Mouse (Mus musculus): ENCODE data around the gene Abcc8. TPM values are rescaled to one million over a fixed set of nuclear protein-coding genes. Genes with fewer than 3 reads are reported as not detected.
"Not testable (repeated sequence)": the region's sequence is repeated elsewhere in the genome, so short reads cannot be mapped to it uniquely, and the experiment has no call there.

The Abcc8 gene
- polyA plus RNA-seq, 1 experiment from 2014 or later = 1.8 TPM

DNA sequence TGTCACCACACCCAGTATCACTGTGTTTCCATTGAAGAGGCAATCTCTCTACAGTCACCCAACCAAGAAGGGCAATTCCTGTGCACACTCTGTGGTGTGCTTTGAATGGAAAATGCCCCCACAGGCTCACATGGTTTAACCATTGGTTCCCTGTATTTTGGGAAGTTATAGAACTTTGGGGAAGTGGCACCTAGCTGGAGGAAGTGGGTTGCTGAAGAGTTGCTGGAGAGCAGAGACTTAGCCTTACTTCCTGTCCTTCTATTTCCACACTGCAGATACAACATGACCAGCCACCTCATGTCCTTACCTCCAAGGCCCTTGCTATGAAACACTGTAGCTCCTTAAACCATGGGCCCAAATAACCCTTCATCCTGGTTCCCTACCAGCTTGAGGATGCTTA is 4.4 kb upstream of the Abcc8 start:
- Histone ChIP-seq H3K27ac (no peak overlapping the region), H3K9me3 (no peaks in the 10 kb centered on the region), H3K27me3 (ENCODE audit: insufficient read depth, poor library complexity, severe bottlenecking) (peaks cover 35% of the 10 kb centered on the region), H3K36me3 (no peaks in the 10 kb centered on the region), H3K4me3 (no peak overlapping the region), H3K4me1 (replicated peaks) (peaks cover 16% of the 10 kb centered on the region)
- DNase-seq (ENCODE audit: low spot score) = no peak

GRCm38 (mm10) chr7:46181590-46181989 is 1.8 kb upstream of the Abcc8 start:
- WGBS = 3% methylated on average over 3 of the region's 3 CpGs
- Histone ChIP-seq H3K9me3 (no peaks in the 10 kb centered on the region), H3K4me1 (replicated peaks) (peaks cover 12% of the 10 kb centered on the region), H3K27me3 (ENCODE audit: insufficient read depth, poor library complexity, severe bottlenecking) (peaks cover 62% of the 10 kb centered on the region), H3K4me3 (no peak overlapping the region), H3K36me3 (no peaks in the 10 kb centered on the region), H3K27ac (no peak overlapping the region)
- DNase-seq (ENCODE audit: low spot score) = peak; percentile 45

DNA sequence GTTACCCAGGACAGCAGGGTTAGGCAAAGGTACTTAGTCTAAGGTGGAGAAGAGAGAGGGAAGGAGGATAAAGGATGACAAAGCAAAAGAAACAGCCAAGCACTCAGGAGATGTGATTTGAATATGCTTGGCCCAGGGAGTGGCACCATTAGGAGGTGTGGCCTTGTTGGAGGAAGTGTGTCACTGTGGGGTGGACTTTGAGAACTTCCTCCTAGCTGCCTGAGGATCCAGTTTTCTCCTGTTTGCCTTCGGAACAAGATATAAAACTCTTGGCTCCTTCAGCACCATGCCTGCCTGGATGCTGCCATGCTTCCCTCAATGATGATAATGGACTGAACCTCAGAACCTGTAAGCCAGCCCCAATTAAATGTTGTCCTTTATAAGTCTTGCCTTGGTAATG is 10.9 kb downstream of the Abcc8 start:
- H3K27me3 ChIP-seq (ENCODE audit: insufficient read depth, poor library complexity, severe bottlenecking); H3K9me3 ChIP-seq; H3K27ac ChIP-seq; H3K4me1 ChIP-seq (replicated peaks); H3K4me3 ChIP-seq; H3K36me3 ChIP-seq; DNase-seq (ENCODE audit: low spot score): not testable (repeated sequence)
- 79% methylated on average over 1 of the region's 1 CpGs for WGBS

DNA sequence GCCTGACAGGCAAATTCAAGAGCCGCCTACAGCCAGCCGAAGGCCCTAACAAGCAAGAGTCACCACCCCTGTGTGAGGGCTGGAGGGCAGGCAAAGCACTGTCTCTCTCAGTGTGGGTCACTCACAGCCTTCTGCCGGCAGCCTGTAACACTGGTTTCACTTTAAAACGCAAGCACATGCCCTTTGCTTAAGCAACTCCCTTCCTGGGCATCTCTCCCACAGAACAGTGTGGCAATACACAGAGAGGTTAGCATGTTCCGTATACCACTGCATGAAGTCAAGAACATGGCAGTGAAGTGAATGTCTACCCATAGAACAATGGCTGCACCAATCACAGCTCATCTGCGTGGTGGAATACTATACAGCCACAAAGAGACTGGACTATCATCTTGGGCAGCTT is 11.4 kb downstream of the Abcc8 start:
- H3K4me1 ChIP-seq (replicated peaks) = no peaks in the 10 kb centered on the region
- no peak for DNase-seq (ENCODE audit: low spot score)
- no peak overlapping the region for H3K27ac ChIP-seq
- H3K36me3 ChIP-seq = no peaks in the 10 kb centered on the region
- no peaks in the 10 kb centered on the region for H3K9me3 ChIP-seq
- H3K27me3 ChIP-seq (ENCODE audit: insufficient read depth, poor library complexity, severe bottlenecking) = no peaks in the 10 kb centered on the region
- WGBS = 89% methylated on average over 6 of the region's 6 CpGs
- no peak overlapping the region for H3K4me3 ChIP-seq

DNA sequence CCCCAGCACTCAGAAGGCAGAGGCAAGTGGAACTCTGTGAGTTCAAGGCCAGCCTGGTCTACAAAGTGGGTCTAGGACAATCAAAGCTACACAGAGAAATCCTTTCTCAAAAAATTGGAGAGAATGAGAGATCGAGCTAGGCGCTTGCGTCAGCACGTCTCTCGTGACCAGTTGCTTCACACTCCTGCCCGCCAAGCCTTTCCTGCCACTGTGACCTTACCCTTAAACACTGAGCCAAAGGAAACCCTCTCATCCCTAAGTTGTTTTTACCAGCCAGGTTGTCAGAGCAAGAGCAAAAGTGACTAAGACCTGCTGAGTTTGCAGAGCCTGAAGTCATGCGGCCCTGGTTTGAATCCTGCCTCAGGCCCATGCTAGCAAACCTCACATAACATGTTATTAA is 11.9 kb downstream of the Abcc8 start:
- no peak for DNase-seq (ENCODE audit: low spot score)
- no peak overlapping the region for H3K4me3 ChIP-seq
- H3K36me3 ChIP-seq = no peaks in the 10 kb centered on the region
- 95% methylated on average over 7 of the region's 7 CpGs for WGBS
- H3K9me3 ChIP-seq = no peaks in the 10 kb centered on the region
- no peaks in the 10 kb centered on the region for H3K4me1 ChIP-seq (replicated peaks)
- H3K27ac ChIP-seq = no peak overlapping the region
- no peaks in the 10 kb centered on the region for H3K27me3 ChIP-seq (ENCODE audit: insufficient read depth, poor library complexity, severe bottlenecking)

- Histone ChIP-seq H3K27ac (no peak overlapping the region), H3K4me1 (replicated peaks) (peaks cover 9% of the 10 kb centered on the region), H3K36me3 (no peaks in the 10 kb centered on the region), H3K27me3 (ENCODE audit: insufficient read depth, poor library complexity, severe bottlenecking) (no peaks in the 10 kb centered on the region), H3K9me3 (no peaks in the 10 kb centered on the region), H3K4me3 (no peak overlapping the region)
- 92% methylated on average over 11 of the region's 11 CpGs for WGBS
- DNase-seq (ENCODE audit: low spot score) = no peak
These were observed 14.0 kb downstream of the Abcc8 start for GRCm38 (mm10) chr7:46165876-46166275.

DNA sequence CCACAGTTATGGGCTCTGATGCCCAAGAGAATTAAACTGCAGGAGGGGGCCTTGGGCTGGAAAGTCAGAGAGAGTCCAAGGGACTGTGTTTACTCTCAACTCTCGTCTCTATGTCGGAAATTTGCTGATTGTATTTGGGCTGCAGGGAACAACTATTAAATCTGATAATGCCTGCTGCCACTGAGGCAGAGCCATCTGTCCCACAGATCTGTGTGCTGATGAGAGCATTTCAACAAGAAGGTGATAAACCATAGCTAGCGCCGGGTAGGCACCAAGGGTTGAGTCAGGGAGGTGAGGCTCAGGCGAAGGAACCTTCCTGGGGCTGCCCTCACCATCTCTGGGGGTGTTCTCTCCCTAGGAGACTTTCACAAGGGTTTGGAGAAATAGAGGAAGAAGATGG is 17.1 kb downstream of the Abcc8 start:
- 83% methylated on average over 5 of the region's 5 CpGs for whole genome bisulfite sequencing

DNA sequence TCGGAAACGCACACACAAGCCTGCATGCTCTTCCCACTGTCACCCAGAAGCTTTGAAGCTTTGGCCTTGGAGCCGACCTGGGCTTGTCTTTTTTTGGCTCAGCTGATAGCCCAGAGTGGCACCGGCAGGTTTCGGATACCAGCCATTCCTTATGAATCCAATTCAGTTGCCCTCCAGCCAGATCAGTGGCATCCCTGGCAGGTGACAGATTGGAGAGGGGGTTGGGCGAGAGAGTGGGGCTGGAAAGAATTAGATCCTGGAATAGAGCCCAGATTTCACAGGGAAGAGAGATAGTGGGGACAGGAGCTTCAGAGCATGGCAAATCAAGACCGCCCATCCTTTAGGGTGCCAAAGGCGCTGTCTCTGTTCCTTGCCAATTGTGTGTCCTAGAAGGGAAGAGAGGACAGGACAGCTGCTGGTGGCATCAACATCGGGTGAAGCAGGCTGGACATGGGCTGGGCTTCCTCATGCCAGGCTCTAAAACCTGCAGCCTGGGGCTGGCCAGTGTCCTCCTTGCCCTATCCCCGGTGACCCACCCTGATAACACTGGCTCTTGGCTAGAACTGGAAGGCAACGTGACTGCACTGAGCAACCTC is 17.6 kb downstream of the Abcc8 start:
- 75% methylated on average over 11 of the region's 11 CpGs for WGBS
- H3K36me3 ChIP-seq = no peaks in the 10 kb centered on the region
- no peak for DNase-seq (ENCODE audit: low spot score)
- no peak overlapping the region; the same call in 1 of the 2 replicates for H3K27ac ChIP-seq
- H3K4me1 ChIP-seq (replicated peaks) = peaks cover 9% of the 10 kb centered on the region
- H3K27me3 ChIP-seq (ENCODE audit: insufficient read depth, poor library complexity, severe bottlenecking) = no peaks in the 10 kb centered on the region
- no peak overlapping the region for H3K4me3 ChIP-seq
- no peaks in the 10 kb centered on the region for H3K9me3 ChIP-seq

More for the DNA sequence above, 17.1 kb downstream of the Abcc8 start:
- no peaks in the 10 kb centered on the region for H3K36me3 ChIP-seq
- no peaks in the 10 kb centered on the region for H3K9me3 ChIP-seq
- no peaks in the 10 kb centered on the region for H3K27me3 ChIP-seq (ENCODE audit: insufficient read depth, poor library complexity, severe bottlenecking)
- H3K4me1 ChIP-seq (replicated peaks) = peaks cover 9% of the 10 kb centered on the region
- H3K4me3 ChIP-seq = no peak overlapping the region
- no peak overlapping the region for H3K27ac ChIP-seq
- no peak for DNase-seq (ENCODE audit: low spot score)

DNA sequence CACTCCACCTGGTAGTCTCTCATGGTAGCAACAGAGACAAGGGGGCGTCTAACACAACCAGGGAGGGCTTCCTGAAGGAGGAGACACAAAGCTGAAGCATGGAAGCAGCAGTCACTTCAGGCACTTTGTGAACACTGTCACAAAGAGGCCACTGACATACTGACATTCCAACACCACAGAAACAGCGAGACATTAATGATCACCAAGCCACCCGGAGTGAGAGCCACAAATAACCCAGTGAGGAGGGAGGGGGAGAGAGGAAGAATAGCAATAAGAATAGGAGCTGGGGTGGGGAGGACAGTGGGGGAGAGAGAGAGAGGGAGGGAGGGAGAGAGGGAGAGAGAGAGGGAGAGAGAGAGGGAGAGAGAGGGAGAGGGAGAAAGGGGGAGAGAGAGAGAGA is 18.2 kb downstream of the Abcc8 start:
- 31% methylated on average over 3 of the region's 3 CpGs for WGBS
- H3K27me3 ChIP-seq (ENCODE audit: insufficient read depth, poor library complexity, severe bottlenecking) = no peaks in the 10 kb centered on the region
- peaks cover 9% of the 10 kb centered on the region for H3K4me1 ChIP-seq (replicated peaks)
- no peak overlapping the region for H3K27ac ChIP-seq
- no peak for DNase-seq (ENCODE audit: low spot score)
- no peak overlapping the region for H3K4me3 ChIP-seq
- H3K9me3 ChIP-seq = no peaks in the 10 kb centered on the region
- H3K36me3 ChIP-seq = no peaks in the 10 kb centered on the region

DNA sequence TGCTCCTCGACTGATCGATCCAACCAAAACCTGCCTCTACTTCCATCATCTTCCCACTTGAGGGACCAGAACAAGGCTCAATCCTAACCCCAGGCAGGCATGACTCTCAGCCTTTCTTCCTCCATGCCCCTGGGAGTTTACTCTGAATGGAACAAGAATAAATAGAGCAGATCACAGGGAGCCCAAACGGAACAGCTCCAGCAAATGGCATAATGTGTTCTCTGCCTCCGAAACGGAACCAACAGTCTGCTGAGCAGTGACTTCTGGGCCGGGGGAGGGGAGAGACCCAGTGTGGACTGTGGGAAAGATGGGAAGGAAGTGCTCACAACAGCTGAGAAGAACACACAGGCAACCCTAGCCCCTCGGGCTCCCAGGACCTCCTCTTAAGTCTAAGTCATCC is 22.1 kb downstream of the Abcc8 start:
- WGBS = 75% methylated on average over 7 of the region's 7 CpGs
- H3K4me3 ChIP-seq = no peak overlapping the region
- H3K4me1 ChIP-seq (replicated peaks) = peaks cover 20% of the 10 kb centered on the region
- no peaks in the 10 kb centered on the region for H3K9me3 ChIP-seq
- H3K27ac ChIP-seq = no peak overlapping the region
- H3K27me3 ChIP-seq (ENCODE audit: insufficient read depth, poor library complexity, severe bottlenecking) = peaks cover 6% of the 10 kb centered on the region
- no peak for DNase-seq (ENCODE audit: low spot score)
- no peaks in the 10 kb centered on the region for H3K36me3 ChIP-seq

DNA sequence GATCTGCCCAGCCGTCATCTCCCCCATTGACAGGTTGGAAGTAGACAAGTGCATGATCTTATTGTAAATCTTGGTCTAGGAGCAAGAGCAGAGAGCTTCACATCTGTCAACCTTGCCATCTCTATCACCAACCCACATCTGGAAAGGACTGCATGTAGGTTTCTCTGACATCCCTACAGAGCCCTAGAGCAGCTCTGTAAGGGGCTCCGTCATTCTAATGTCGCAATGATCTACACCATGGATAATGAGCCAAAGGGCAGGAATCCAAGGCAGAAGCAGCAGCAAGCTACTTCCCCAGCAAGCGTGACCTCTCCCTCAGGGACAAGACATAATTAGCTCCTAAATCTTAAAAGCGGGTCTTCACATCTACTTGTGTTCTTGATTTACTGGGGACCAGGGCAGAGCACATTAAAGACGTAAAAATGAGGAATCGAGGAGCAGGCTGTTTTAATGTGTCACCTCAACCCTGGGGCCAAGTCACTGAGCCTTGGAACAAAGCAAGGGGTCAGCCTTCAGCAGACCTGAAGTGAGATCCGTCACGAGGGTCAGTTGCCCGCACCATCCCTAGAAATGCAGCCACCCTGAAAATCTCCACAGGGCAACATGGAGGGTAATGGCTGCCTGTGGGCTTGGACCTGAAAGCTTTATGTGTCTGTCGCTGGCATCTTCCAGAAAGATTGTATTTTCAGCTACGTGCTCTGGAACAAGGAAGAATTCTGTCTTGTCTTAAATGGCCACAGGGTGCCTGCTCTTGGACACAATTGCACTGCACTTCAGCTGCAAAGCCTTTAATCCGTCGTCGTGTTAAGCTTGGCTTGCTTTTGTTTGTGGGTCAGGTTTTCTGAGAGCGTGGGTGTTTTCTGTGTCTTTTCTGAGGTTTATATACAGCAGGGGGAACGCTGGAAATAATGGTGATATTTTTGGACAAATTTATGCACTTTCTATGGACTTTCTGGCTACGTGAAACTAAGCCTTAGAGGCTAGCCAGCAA is 25.0 kb downstream of the Abcc8 start:
- H3K27me3 ChIP-seq (ENCODE audit: insufficient read depth, poor library complexity, severe bottlenecking) = peaks cover 6% of the 10 kb centered on the region
- no peak for DNase-seq (ENCODE audit: low spot score)
- no peaks in the 10 kb centered on the region for H3K36me3 ChIP-seq
- peak overlapping the region; percentile 23; the same call in 1 of the 2 replicates for H3K27ac ChIP-seq
- H3K4me1 ChIP-seq (replicated peaks) = peaks cover 11% of the 10 kb centered on the region
- WGBS = 51% methylated on average over 18 of the region's 18 CpGs
- H3K4me3 ChIP-seq = no peak overlapping the region
- H3K9me3 ChIP-seq = no peaks in the 10 kb centered on the region

DNA sequence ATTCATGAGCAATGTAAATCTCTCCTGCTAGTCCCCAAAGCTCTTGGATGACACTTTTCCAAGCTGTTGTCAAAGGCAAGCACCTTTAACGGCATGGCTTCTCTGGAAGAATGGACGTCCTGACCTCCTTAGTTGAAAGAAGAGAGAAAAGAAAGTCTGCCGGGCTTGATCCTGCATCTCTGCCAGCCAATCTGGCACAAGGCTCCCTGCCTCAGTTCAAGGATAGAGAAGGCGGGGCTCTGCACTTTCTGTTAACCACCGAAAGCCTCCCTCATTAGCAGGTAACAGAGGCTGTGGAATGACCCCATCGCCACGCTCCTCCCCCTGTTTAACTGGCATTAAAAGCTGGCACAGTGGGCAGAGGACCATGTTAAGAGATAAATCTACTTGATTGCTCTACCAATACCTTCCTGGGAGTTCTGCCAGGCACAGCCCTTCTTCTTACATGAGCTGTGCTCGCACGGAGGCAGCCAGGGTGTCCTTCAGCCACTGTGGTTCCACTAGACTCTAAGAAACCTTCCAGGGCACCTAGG is 26.9 kb downstream of the Abcc8 start:
- Histone ChIP-seq H3K4me1 (replicated peaks) (peaks cover 11% of the 10 kb centered on the region), H3K9me3 (no peaks in the 10 kb centered on the region), H3K27me3 (ENCODE audit: insufficient read depth, poor library complexity, severe bottlenecking) (peaks cover 6% of the 10 kb centered on the region), H3K27ac (no peak overlapping the region), H3K36me3 (no peaks in the 10 kb centered on the region), H3K4me3 (no peak overlapping the region)
- no peak for DNase-seq (ENCODE audit: low spot score)
- WGBS = 75% methylated on average over 9 of the region's 9 CpGs

DNA sequence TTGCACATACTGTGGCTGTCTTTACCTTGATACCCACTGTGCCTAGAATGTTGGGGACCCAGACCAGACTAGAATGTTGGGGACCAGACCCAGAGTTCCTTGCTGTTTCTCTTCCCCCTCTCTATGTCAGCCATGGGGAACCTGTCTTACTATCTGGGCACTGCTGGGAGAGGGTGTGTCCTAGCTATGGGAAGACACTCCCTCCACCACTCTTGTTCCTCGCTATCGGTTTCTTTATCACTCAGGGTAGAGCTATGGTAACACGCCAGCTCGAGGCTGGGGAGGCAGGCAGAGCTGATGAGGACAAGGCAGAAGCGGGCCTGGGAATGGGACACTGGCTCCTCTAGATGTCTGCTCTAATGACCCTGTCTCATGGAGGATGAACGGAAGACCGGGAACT is 32.4 kb downstream of the Abcc8 start:
- H3K27me3 ChIP-seq (ENCODE audit: insufficient read depth, poor library complexity, severe bottlenecking) = no peaks in the 10 kb centered on the region
- no peak overlapping the region for H3K4me3 ChIP-seq
- no peak overlapping the region for H3K27ac ChIP-seq
- H3K36me3 ChIP-seq = no peaks in the 10 kb centered on the region
- H3K4me1 ChIP-seq (replicated peaks) = peaks cover 5% of the 10 kb centered on the region; the same call in 1 of the 2 replicates
- DNase-seq (ENCODE audit: low spot score) = no peak
- H3K9me3 ChIP-seq = no peaks in the 10 kb centered on the region
- 89% methylated on average over 7 of the region's 7 CpGs for WGBS
